10 mouse cellular contexts compared by ENCODE assay signal in the genomic region with DNA sequence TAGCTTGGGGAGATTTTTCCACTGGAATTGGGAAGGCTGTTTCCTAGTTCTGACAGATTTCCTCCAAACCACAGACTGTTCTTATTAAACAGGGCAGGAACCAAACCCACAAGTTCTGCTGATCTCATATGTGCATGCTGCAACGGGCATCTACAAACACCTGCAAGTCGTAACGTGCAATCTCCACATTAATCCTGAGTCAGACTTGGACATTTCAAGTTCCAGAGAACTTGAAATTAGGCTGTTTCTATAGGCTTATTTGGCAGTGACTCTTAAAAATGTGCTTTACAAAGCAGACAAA. TPM values are rescaled to one million over a fixed set of nuclear protein-coding genes. Genes with fewer than 3 reads are reported as not detected.
A peak's percentile ranks its signal among the peaks of the same experiment; 100 is the strongest.
DNase-seq lines count a peak whose midpoint lies in the region; ATAC-seq and TF ChIP-seq lines count a peak whose summit lies in the region.
"Had no signal": no experiment of that assay in that cellular context is flagged by ENCODE, and none has a peak within 500 bp of the region (broad histone marks: within the 10 kb centered on the region; RNA-seq: fewer than 3 reads in every experiment).

No protein-coding gene starts in this region.

- H3K36me3 ChIP-seq in forebrain, embryonic 13.5 days (ENCODE audit: poor library complexity, severe bottlenecking), result no peaks in the 10 kb centered on the region
- no peaks in the 10 kb centered on the region for H3K36me3 ChIP-seq in forebrain, embryonic 11.5 days (ENCODE audit: control insufficient read depth, insufficient read depth, low read length)
- no peaks in the 10 kb centered on the region for H3K36me3 ChIP-seq in kidney, embryonic 16.5 days (ENCODE audit: insufficient read depth, low read length)
- peaks cover 0 to 14% of the 10 kb centered on the region in 2 experiments; a peak in 2 of 4 replicates for H3K36me3 ChIP-seq in MEL (ENCODE audit: control insufficient read depth in 1 of 2, insufficient read depth in 2 of 2, low read length in 2 of 2)
- no peaks in the 10 kb centered on the region for H3K36me3 ChIP-seq in limb, embryonic 15.5 days
- H3K36me3 ChIP-seq: hindbrain, embryonic 15.5 days had no signal

- H3K27ac ChIP-seq in forebrain, embryonic 13.5 days, result no peak overlapping the region
- H3K27ac ChIP-seq in forebrain, embryonic 11.5 days (ENCODE audit: low read depth, low read length), result no peak overlapping the region
- no peak overlapping the region for H3K27ac ChIP-seq in kidney, embryonic 16.5 days (ENCODE audit: low read length)
- H3K27ac ChIP-seq in MEL (ENCODE audit: control insufficient read depth, low read depth, low read length), result peak overlapping the region; percentile 69
- H3K27ac ChIP-seq in limb, embryonic 15.5 days, result peak overlapping the region; percentile 75
- H3K27ac ChIP-seq: hindbrain, embryonic 15.5 days had no signal

- no peak for ATAC-seq in forebrain, embryonic 13.5 days
- no peak for ATAC-seq in forebrain, embryonic 11.5 days (replicated peaks; ENCODE audit: low FRiP score)
- ATAC-seq in kidney, embryonic 16.5 days (ENCODE audit: low FRiP score, low TSS enrichment), result no peak
- no peak for ATAC-seq in limb, embryonic 15.5 days (ENCODE audit: insufficient number of reproducible peaks, low FRiP score, low TSS enrichment, low read depth)

- 0 out of 2 replicates have a peak overlapping the region, but pooled peaks have one; percentile 10 for H3K9ac ChIP-seq in forebrain, embryonic 13.5 days
- no peak overlapping the region; the same call in 1 of the 2 replicates for H3K9ac ChIP-seq in forebrain, embryonic 11.5 days (ENCODE audit: low read length)
- H3K9ac ChIP-seq in kidney, embryonic 16.5 days (replicated peaks; ENCODE audit: low read length), result peak overlapping the region; percentile 50
- peak overlapping the region; percentile 64 for H3K9ac ChIP-seq in MEL (ENCODE audit: control insufficient read depth, low read depth, low read length, poor library complexity, severe bottlenecking)
- no peak overlapping the region for H3K9ac ChIP-seq in limb, embryonic 15.5 days
- H3K9ac ChIP-seq: hindbrain, embryonic 15.5 days had no signal

- TF ChIP-seq CTCF in MEL (IDR thresholded peaks at IDR 0.05 in 2 of 3, conservative IDR thresholded peaks at IDR 0.05 in 1 of 3; ENCODE audit: control insufficient read depth in 1 of 3, insufficient read depth in 1 of 3, low read depth in 2 of 3, low read length in 3 of 3, poor library complexity in 1 of 3, severe bottlenecking in 1 of 3), result no peak

- TF ChIP-seq EP300 in MEL (IDR thresholded peaks at IDR 0.05; ENCODE audit: low read depth in 1 of 2, low read length in 2 of 2), result no peak

- DNase-seq in forebrain, embryonic 11.5 days (ENCODE audit: low spot score), result no peak
- no peak for DNase-seq in kidney, postnatal 10 days
- DNase-seq in MEL (ENCODE audit: low read depth, low spot score), result no peak
- DNase-seq in testis, postnatal 14 days (ENCODE audit: low spot score), result no peak
- DNase-seq in ovary, postnatal 10 days (ENCODE audit: low spot score), result no peak

- no peaks in the 10 kb centered on the region for H3K79me2 ChIP-seq in MEL (ENCODE audit: control insufficient read depth, insufficient read depth, low read length, poor library complexity)

- no peaks in the 10 kb centered on the region for H3K27me3 ChIP-seq in forebrain, embryonic 13.5 days
- no peaks in the 10 kb centered on the region for H3K27me3 ChIP-seq in forebrain, embryonic 11.5 days (ENCODE audit: control insufficient read depth, insufficient read depth, low read length)
- H3K27me3 ChIP-seq in kidney, embryonic 16.5 days (ENCODE audit: insufficient read depth, low read length), result no peaks in the 10 kb centered on the region
- H3K27me3 ChIP-seq in MEL (ENCODE audit: control insufficient read depth in 1 of 2, insufficient read depth in 2 of 2, low read length in 2 of 2), result no peaks in the 10 kb centered on the region
- no peaks in the 10 kb centered on the region for H3K27me3 ChIP-seq in limb, embryonic 15.5 days
- H3K27me3 ChIP-seq: hindbrain, embryonic 15.5 days; Patski had no signal

- peaks cover 10% of the 10 kb centered on the region for H3K4me1 ChIP-seq in forebrain, embryonic 13.5 days
- peaks cover 6% of the 10 kb centered on the region; the same call in 1 of the 2 replicates for H3K4me1 ChIP-seq in forebrain, embryonic 11.5 days (replicated peaks; ENCODE audit: control insufficient read depth, insufficient read depth, low read length)
- peaks cover 13% of the 10 kb centered on the region for H3K4me1 ChIP-seq in kidney, embryonic 16.5 days (ENCODE audit: insufficient read depth, low read length)
- H3K4me1 ChIP-seq in MEL (ENCODE audit: control insufficient read depth in 1 of 2, insufficient read depth in 2 of 2, low read length in 2 of 2), result peaks cover 25 to 30% of the 10 kb centered on the region in 2 experiments
- peaks cover 12% of the 10 kb centered on the region for H3K4me1 ChIP-seq in limb, embryonic 15.5 days

- H3K4me2 ChIP-seq in forebrain, embryonic 13.5 days, result no peak overlapping the region
- H3K4me2 ChIP-seq in forebrain, embryonic 11.5 days (ENCODE audit: low read depth, low read length, severe bottlenecking), result no peak overlapping the region
- H3K4me2 ChIP-seq in kidney, embryonic 16.5 days (replicated peaks; ENCODE audit: low read depth, low read length), result 0 out of 2 replicates have a peak overlapping the region, but pooled peaks have one; percentile 13
- H3K4me2 ChIP-seq in limb, embryonic 15.5 days, result 0 out of 2 replicates have a peak overlapping the region, but pooled peaks have one; percentile 25

- 86% methylated on average over 3 of the region's 3 CpGs for WGBS in forebrain, embryonic 13.5 days
- WGBS in forebrain, embryonic 11.5 days, result 83% methylated on average over 3 of the region's 3 CpGs
- 82% methylated on average over 3 of the region's 3 CpGs for WGBS in kidney, embryonic 16.5 days
- 20% methylated on average over 3 of the region's 3 CpGs for WGBS in limb, embryonic 15.5 days

- no peak for TF ChIP-seq RAD21 in MEL (IDR thresholded peaks at IDR 0.05; ENCODE audit: low read depth, low read length)

- TF ChIP-seq POLR2A in MEL (IDR thresholded peaks at IDR 0.05; ENCODE audit: control insufficient read depth in 1 of 2, insufficient read depth in 1 of 2, low read depth in 1 of 2, low read length in 2 of 2, poor library complexity in 1 of 2), result no peak

- H3K9me3 ChIP-seq in forebrain, embryonic 13.5 days (replicated peaks), result peaks cover 4% of the 10 kb centered on the region; the same call in 1 of the 2 replicates
- H3K9me3 ChIP-seq in forebrain, embryonic 11.5 days (ENCODE audit: control insufficient read depth, low read length), result no peaks in the 10 kb centered on the region; the same call in 1 of the 2 replicates
- peaks cover 7% of the 10 kb centered on the region; the same call in 1 of the 2 replicates for H3K9me3 ChIP-seq in kidney, embryonic 16.5 days (ENCODE audit: low read length)
- H3K9me3 ChIP-seq in MEL (replicated peaks; ENCODE audit: insufficient read depth, low read length), result no peaks in the 10 kb centered on the region
- H3K9me3 ChIP-seq in limb, embryonic 15.5 days, result no peaks in the 10 kb centered on the region
- H3K9me3 ChIP-seq: hindbrain, embryonic 15.5 days had no signal

- no peak overlapping the region for H3K4me3 ChIP-seq in forebrain, embryonic 13.5 days
- H3K4me3 ChIP-seq in forebrain, embryonic 11.5 days (ENCODE audit: low read depth, low read length), result no peak overlapping the region
- H3K4me3 ChIP-seq in kidney, embryonic 16.5 days (ENCODE audit: low read length), result no peak overlapping the region
- peak overlapping the region in 1 of 2 experiments; percentile 31; a peak in 2 of 4 replicates for H3K4me3 ChIP-seq in MEL (ENCODE audit: control insufficient read depth in 1 of 2, insufficient read depth in 1 of 2, low read depth in 2 of 2, low read length in 2 of 2)
- H3K4me3 ChIP-seq in limb, embryonic 15.5 days, result no peak overlapping the region
- H3K4me3 ChIP-seq: hindbrain, embryonic 15.5 days had no signal

TF ChIP-seq in MEL, 35 proteins besides CTCF, POLR2A, EP300 and RAD21:
- TF ChIP-seq BHLHE40 (IDR thresholded peaks at IDR 0.05; ENCODE audit: borderline replicate concordance, low read depth, low read length), result no peak
- TF ChIP-seq MYB (IDR thresholded peaks at IDR 0.05; ENCODE audit: low read depth, low read length), result no peak
- TF ChIP-seq TBP (IDR thresholded peaks at IDR 0.05; ENCODE audit: low read depth, low read length), result no peak
- TF ChIP-seq GABPA (IDR thresholded peaks at IDR 0.05; ENCODE audit: low read depth, low read length), result no peak
- TF ChIP-seq MYC (IDR thresholded peaks at IDR 0.05; ENCODE audit: low read depth, low read length), result no peak
- no peak for TF ChIP-seq E2F4 (IDR thresholded peaks at IDR 0.05; ENCODE audit: borderline replicate concordance, low read depth, low read length)
- no peak for TF ChIP-seq POLR2AphosphoS5 (IDR thresholded peaks at IDR 0.05; ENCODE audit: borderline replicate concordance, low read depth, low read length)
TF ChIP-seq in MEL: peak in this region for 0.

RNA-seq across cellular contexts. Expression of a gene that starts 59.7 kb away (rescaled TPM):
- polyA plus RNA-seq in forebrain, embryonic 13.5 days (2015; fragmentation: Nextera tagmentation; extraction: Ambion mirVana), result 0.25 and 0.37 TPM in 2 replicates
- 0.13 and 0.24 TPM in 2 replicates for polyA plus RNA-seq in forebrain, embryonic 11.5 days (2014; fragmentation: Nextera tagmentation; extraction: Ambion mirVana)
- 0.25 and 0.50 TPM in 2 replicates for polyA plus RNA-seq in kidney, embryonic 16.5 days (2015; fragmentation: Nextera tagmentation; extraction: Ambion mirVana)
- total RNA-seq in MEL (2012; rRNA removed), result 0.10 TPM in 1 of 2 replicates, not detected in the other
- polyA plus RNA-seq in MEL (2012; ENCODE audit: insufficient read depth in 1 of 2, insufficient read length in 2 of 2, low read depth in 1 of 2, low replicate concordance in 2 of 2, missing spikeins in 1 of 2), result under 1 TPM in 1 of 2 experiments, not detected in 1; 0.06 TPM
- 0.34 and 0.47 TPM in 2 replicates for polyA plus RNA-seq in limb, embryonic 15.5 days (2015; fragmentation: Nextera tagmentation; extraction: Ambion mirVana)
- polyA plus RNA-seq: Patski had no signal

Comparison
In these comparisons a context has a peak if more than half of its experiments do, and no peak if none do; other contexts are left out.
1. H3K9ac ChIP-seq: peak in forebrain, embryonic 13.5 days (single experiment), kidney, embryonic 16.5 days (single experiment) and MEL (single experiment); none in forebrain, embryonic 11.5 days (single experiment) and limb, embryonic 15.5 days (single experiment).
2. H3K27ac ChIP-seq: peak in MEL (single experiment) and limb, embryonic 15.5 days (single experiment); none in forebrain, embryonic 13.5 days (single experiment), forebrain, embryonic 11.5 days (single experiment) and kidney, embryonic 16.5 days (single experiment).
3. H3K4me2 ChIP-seq: peak in kidney, embryonic 16.5 days (single experiment) and limb, embryonic 15.5 days (single experiment); none in forebrain, embryonic 13.5 days (single experiment) and forebrain, embryonic 11.5 days (single experiment).